Mouse (Mus musculus) forebrain, postnatal 0 days (tissue): Measurements from ENCODE around the gene Grn. TPM values are rescaled to one million over a fixed set of nuclear protein-coding genes. Genes with fewer than 3 reads are reported as not detected.

Experiments
- ATAC-seq: fragments of 200-750 bp; cut with Nextera tagmentation; 2 replicates; pipeline ENCODE4 v1.8.0; 2017; ENCODE audit warnings: mild to moderate bottlenecking, moderate library complexity
- DNase-seq: peaks from one replicate; pipeline ENCODE4 v3.0.0-alpha.2; 2015
- H3K27ac ChIP-seq: fragments of 300-500 bp; sonication (generic); 2 replicates; pipeline ENCODE4 v1.5.1; 2014; ENCODE audit warnings: low read depth, mild to moderate bottlenecking, antibody characterized with exemption, low read length, moderate library complexity, mixed read lengths
- H3K27me3 ChIP-seq: fragments of 300-500 bp; sonication (generic); 2 replicates; pipeline ENCODE4 v1.6.1; 2014; ENCODE audit warnings: mild to moderate bottlenecking, low read length, mixed read lengths; ENCODE audit not compliant: insufficient read depth
- H3K36me3 ChIP-seq: fragments of 300-500 bp; sonication (generic); 2 replicates; pipeline ENCODE4 v1.6.1; 2014; ENCODE audit warnings: mild to moderate bottlenecking, moderate library complexity; ENCODE audit not compliant: insufficient read depth
- H3K4me1 ChIP-seq: fragments of 300-500 bp; sonication (generic); 2 replicates; pipeline ENCODE4 v1.6.1; 2014; ENCODE audit warnings: antibody characterized with exemption; ENCODE audit not compliant: insufficient read depth
- H3K4me2 ChIP-seq: fragments of 300-500 bp; sonication (generic); 2 replicates; pipeline ENCODE4 v1.6.1; 2014; ENCODE audit warnings: low read depth, mild to moderate bottlenecking, moderate library complexity
- H3K4me3 ChIP-seq: fragments of 300-500 bp; sonication (generic); 2 replicates; pipeline ENCODE4 v1.5.1; 2014; ENCODE audit warnings: low read depth, low read length, mixed read lengths
- H3K9ac ChIP-seq: fragments of 300-500 bp; sonication (generic); 2 replicates; pipeline ENCODE4 v1.6.1; 2014; ENCODE audit warnings: mild to moderate bottlenecking
- H3K9me3 ChIP-seq: fragments of 300-500 bp; sonication (generic); 2 replicates; pipeline ENCODE4 v1.6.1; 2016; ENCODE audit warnings: low read length
- CTCF ChIP-seq: sonication (generic); IDR thresholded peaks from 2 replicates; pipeline ENCODE4 v1.5.1; 2016; ENCODE audit warnings: antibody characterized with exemption, control low read depth, low read depth
- WGBS: fragments of 180-500 bp; shearing (Covaris S2); extraction: QIAGEN DNeasy Blood & Tissue Kit; methylation state at CpG from one replicate; pipeline ENCODE4 v1.1.7; 2014; 5-methylcytosine and 5-hydroxymethylcytosine counted together
- polyA plus RNA-seq: library from polyadenylated mRNA; unstranded; fragments of >200 nt; fragmentation: Nextera tagmentation; extraction: Ambion mirVana; gene quantifications from 2 replicates; pipeline ENCODE4 v1.2.1, GENCODE M21; 2015
- total RNA-seq: library from RNA; depleted of rRNA; stranded (reverse); fragments of >200 nt; gene quantifications from 2 replicates; pipeline ENCODE4 v1.2.3, GENCODE M21; 2014; rRNA removed

Gene Grn
- 49.5 and 66.2 TPM in 2 replicates for total RNA-seq
- polyA plus RNA-seq: 72.3 and 86.6 TPM in 2 replicates

GRCm38 (mm10) chr11:102430121-102431017 lies at the start of gene Grn:
Grn (plus strand) TSS chr11:102430315.
- Histone ChIP-seq H3K4me3 (peak within 1 kb of the TSS; percentile 63), H3K9me3 (no peaks in the 10 kb centered on the region), H3K4me2 (peak within 1 kb of the TSS; percentile 97), H3K4me1 (no peaks in the 10 kb centered on the region; the same call in 1 of the 2 replicates), H3K27me3 (no peaks in the 10 kb centered on the region), H3K36me3 (peaks cover 18% of the 10 kb centered on the region), H3K27ac (peak within 1 kb of the TSS; percentile 64), H3K9ac (peak within 1 kb of the TSS; percentile 58)
- TF ChIP-seq CTCF: no peak
- ATAC-seq (peak; percentile 96), DNase-seq (peak; percentile 92)
- WGBS: 2% methylated on average over 29 of the region's 29 CpGs

GRCm38 (mm10) chr11:102381341-102382100 lies 48.6 kb upstream of the Grn start:
- no peak for TF ChIP-seq CTCF
- ATAC-seq: no peak
- 50% methylated on average over 4 of the region's 4 CpGs for WGBS

DNA sequence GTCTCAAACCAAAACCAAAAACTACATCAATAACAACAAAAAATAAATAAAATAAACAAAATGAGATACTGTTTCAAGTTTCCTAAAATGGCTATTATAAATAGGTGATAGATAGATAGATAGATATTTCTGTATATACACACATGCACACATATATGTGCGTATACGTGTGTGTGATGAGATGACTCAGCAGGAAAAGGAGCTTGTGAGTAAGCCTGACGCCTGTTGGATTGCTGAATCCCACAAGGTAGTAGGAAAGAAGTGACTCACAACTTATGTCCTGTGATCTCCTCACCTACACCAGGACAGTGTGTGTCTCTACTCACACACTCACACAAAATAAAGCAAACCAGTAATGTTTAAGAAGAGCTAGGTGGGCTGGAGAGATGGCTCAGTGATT lies 47.3 kb upstream of the Grn start:
- Histone ChIP-seq H3K9me3 (no peaks in the 10 kb centered on the region), H3K36me3 (no peaks in the 10 kb centered on the region), H3K4me1 (no peaks in the 10 kb centered on the region), H3K4me2 (no peak overlapping the region), H3K4me3 (no peak overlapping the region), H3K27ac (no peak overlapping the region), H3K9ac (no peak overlapping the region), H3K27me3 (no peaks in the 10 kb centered on the region)
- 94% methylated on average over 3 of the region's 3 CpGs for WGBS
- no peak for DNase-seq
- no peak for TF ChIP-seq CTCF
- ATAC-seq: no peak

More at GRCm38 (mm10) chr11:102381341-102382100, 48.6 kb upstream of the Grn start:
- no peaks in the 10 kb centered on the region for H3K9me3 ChIP-seq
- no peaks in the 10 kb centered on the region for H3K4me1 ChIP-seq
- no peak overlapping the region for H3K4me2 ChIP-seq
- no peak overlapping the region for H3K27ac ChIP-seq
- H3K4me3 ChIP-seq: no peak overlapping the region
- H3K9ac ChIP-seq: no peak overlapping the region
- H3K27me3 ChIP-seq: no peaks in the 10 kb centered on the region
- DNase-seq: no peak
- no peaks in the 10 kb centered on the region for H3K36me3 ChIP-seq

DNA sequence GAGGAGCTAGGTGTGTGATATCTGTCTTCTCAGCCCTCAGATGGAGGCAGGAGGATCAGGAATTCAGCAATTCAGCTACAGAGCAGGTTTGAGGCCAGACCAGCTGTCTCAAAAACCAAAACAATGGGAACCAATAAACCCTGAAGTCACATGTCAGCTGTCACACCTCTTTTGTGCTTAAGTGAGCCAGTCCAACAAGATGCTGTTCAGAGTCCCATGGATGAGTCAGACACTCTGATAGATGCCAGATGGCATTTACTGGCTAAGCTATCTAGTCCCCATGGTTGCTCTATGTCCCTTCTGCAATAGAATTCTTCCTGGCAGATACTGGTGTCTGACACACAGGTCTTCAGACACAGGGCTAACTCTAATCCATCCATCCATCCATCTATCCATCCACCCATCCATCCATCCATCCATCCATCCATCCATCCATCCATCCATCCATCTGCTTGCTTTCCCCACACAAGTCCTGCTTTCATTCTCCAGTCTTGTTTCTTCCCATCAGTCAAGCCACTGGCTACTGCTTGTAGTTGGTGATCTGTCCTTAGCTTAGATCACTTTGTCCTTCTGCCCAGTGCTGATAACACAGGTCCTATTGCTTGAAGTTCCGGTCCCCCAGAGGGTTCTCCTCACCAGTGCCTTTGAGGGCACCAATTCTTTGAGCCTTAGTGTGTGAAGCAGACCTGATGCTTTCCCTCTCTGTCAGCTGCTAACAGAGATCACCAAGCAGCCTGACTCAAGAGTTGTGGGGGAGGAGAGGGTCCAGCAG lies 46.6 kb upstream of the Grn start:
- no peak overlapping the region for H3K27ac ChIP-seq
- 92% methylated on average over 1 of the region's 1 CpGs for WGBS
- no peaks in the 10 kb centered on the region for H3K4me1 ChIP-seq
- no peaks in the 10 kb centered on the region for H3K9me3 ChIP-seq
- no peaks in the 10 kb centered on the region for H3K36me3 ChIP-seq
- no peak for TF ChIP-seq CTCF
- no peak overlapping the region for H3K4me2 ChIP-seq
- H3K9ac ChIP-seq: no peak overlapping the region
- no peak for DNase-seq
- no peak for ATAC-seq
- no peak overlapping the region for H3K4me3 ChIP-seq
- no peaks in the 10 kb centered on the region for H3K27me3 ChIP-seq

DNA sequence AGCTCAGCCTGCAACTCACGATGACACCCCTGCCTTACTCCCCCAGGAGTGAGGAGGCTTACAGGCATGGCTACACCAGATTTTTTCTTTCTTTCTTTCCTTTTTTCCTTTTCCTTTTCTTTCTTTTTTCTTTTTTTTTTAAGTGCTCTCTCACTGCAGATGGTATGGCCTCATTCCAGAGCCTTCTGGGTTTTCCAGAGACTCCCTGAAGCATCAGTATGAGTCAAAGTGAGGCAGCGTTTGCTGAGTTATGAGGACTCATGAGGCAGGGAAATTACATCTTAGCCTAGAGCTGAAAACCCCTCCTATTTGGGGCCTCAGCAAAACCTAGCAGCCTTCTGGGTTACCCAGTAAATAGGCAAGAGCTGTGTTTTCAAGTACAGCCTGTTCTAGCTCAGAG lies 45.7 kb upstream of the Grn start:
- Histone ChIP-seq H3K27me3 (no peaks in the 10 kb centered on the region), H3K4me2 (no peak overlapping the region), H3K36me3 (no peaks in the 10 kb centered on the region), H3K9ac (no peak overlapping the region), H3K4me3 (no peak overlapping the region), H3K4me1 (no peaks in the 10 kb centered on the region), H3K9me3 (no peaks in the 10 kb centered on the region), H3K27ac (no peak overlapping the region)
- TF ChIP-seq CTCF: no peak
- 48% methylated on average over 2 of the region's 2 CpGs for WGBS
- no peak for ATAC-seq
- DNase-seq: peak; percentile 73

- WGBS: 48% methylated on average over 4 of the region's 4 CpGs
- Histone ChIP-seq H3K9me3 (no peaks in the 10 kb centered on the region), H3K36me3 (no peaks in the 10 kb centered on the region), H3K4me1 (no peaks in the 10 kb centered on the region), H3K4me3 (no peak overlapping the region), H3K27ac (no peak overlapping the region), H3K4me2 (no peak overlapping the region), H3K27me3 (no peaks in the 10 kb centered on the region), H3K9ac (no peak overlapping the region)
- TF ChIP-seq CTCF: no peak
- ATAC-seq: no peak
- DNase-seq: no peak
Observed at GRCm38 (mm10) chr11:102385075-102385474, 45.0 kb upstream of the Grn start.
